11 mouse cellular contexts compared by ENCODE assay signal in the genomic region with DNA sequence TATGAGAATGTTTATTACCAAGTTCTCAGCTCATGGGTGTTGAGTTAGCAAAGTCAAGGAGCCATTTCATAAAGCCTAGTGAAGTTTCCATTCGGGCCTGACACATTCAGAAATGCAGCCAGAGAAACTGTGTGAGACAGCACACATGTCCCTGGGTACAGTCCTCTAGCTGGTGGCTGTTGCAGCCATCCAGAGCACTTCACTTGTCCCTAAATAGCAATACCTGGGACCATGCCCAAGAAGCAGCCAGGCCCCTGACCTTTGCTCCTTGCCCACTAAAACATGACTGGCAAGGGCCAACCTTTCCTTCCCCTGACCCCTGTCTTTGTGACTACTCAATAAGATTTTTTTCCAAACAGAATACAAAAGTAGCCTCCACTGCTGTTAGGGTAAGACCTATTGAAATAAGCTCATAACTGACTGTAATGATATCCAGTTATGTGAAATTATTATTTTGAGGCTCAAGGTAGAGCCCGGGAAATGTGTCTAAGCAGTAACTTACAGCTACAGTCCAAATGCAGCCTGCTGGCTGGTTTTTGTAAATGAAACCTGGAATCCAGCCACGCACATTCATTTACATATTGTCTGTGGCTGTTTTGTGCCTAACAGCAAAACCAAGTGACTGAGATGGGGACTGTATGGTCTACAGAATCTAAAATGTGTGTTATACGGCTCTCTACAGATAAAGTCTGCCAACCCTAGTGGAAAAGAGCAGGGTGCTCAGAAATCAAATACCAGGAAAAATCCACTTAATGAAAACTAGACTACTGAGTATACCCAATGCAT.
DNase-seq lines count a peak whose midpoint lies in the region; ATAC-seq lines count a peak whose summit lies in the region.
"Had no signal": no experiment of that assay in that cellular context is flagged by ENCODE, and none has a peak within 500 bp of the region (broad histone marks: within the 10 kb centered on the region; RNA-seq: fewer than 3 reads in every experiment).

No protein-coding gene starts in this region.

- H3K27ac ChIP-seq in midbrain, embryonic 10.5 days (replicated peaks), result peak overlapping the region; percentile 70; the same call in 1 of the 2 replicates
- H3K27ac ChIP-seq in midbrain, embryonic 11.5 days (ENCODE audit: low read depth, low read length), result no peak overlapping the region
- H3K27ac ChIP-seq: stomach, embryonic 15.5 days had no signal

- no peak overlapping the region for H3K4me3 ChIP-seq in midbrain, embryonic 10.5 days
- H3K4me3 ChIP-seq in midbrain, embryonic 11.5 days (ENCODE audit: low read depth, low read length), result no peak overlapping the region
- H3K4me3 ChIP-seq: stomach, embryonic 15.5 days had no signal

- no peak for ATAC-seq in midbrain, embryonic 11.5 days (ENCODE audit: low FRiP score)

- no peaks in the 10 kb centered on the region for H3K27me3 ChIP-seq in midbrain, embryonic 10.5 days (ENCODE audit: low read depth, poor library complexity, severe bottlenecking)
- no peaks in the 10 kb centered on the region for H3K27me3 ChIP-seq in midbrain, embryonic 11.5 days (ENCODE audit: control insufficient read depth, insufficient read depth, low read length)
- H3K27me3 ChIP-seq: stomach, embryonic 15.5 days had no signal

- peak; percentile 95 for DNase-seq in heart, adult 11 months
- DNase-seq in heart, adult 8-10 months (ENCODE audit: low spot score), result no peak
- DNase-seq in midbrain, embryonic 10.5 days (ENCODE audit: low spot score), result no peak
- DNase-seq in midbrain, embryonic 11.5 days (ENCODE audit: low spot score, missing footprints), result no peak
- DNase-seq in kidney, adult 8-10 months, result peak; percentile 64 to 74
- peak; percentile 55 for DNase-seq in telencephalon, adult 2 months (ENCODE audit: low read depth, low spot score)
- no peak for DNase-seq in adrenal gland, postnatal 36 days
- no peak for DNase-seq in urinary bladder, adult 2 months (ENCODE audit: low spot score)
- DNase-seq: gastrocnemius, postnatal 14 days; lung, postnatal 10 days had no signal

- WGBS in midbrain, embryonic 10.5 days, result 83% methylated on average over 4 of the region's 4 CpGs
- WGBS in midbrain, embryonic 11.5 days, result 80% methylated on average over 4 of the region's 4 CpGs

- peaks cover 91% of the 10 kb centered on the region for H3K4me1 ChIP-seq in midbrain, embryonic 10.5 days
- peaks cover 33% of the 10 kb centered on the region for H3K4me1 ChIP-seq in midbrain, embryonic 11.5 days (ENCODE audit: control insufficient read depth, insufficient read depth, low read length)

- peaks cover 58% of the 10 kb centered on the region for H3K36me3 ChIP-seq in midbrain, embryonic 10.5 days
- 0 out of 2 replicates have a peak, but pooled peaks cover 2% of the 10 kb centered on the region for H3K36me3 ChIP-seq in midbrain, embryonic 11.5 days (ENCODE audit: control insufficient read depth, insufficient read depth, low read length)
- H3K36me3 ChIP-seq: stomach, embryonic 15.5 days had no signal

- no peak overlapping the region for H3K9ac ChIP-seq in midbrain, embryonic 11.5 days (ENCODE audit: low read length)
- H3K9ac ChIP-seq: stomach, embryonic 15.5 days had no signal

- H3K4me2 ChIP-seq in midbrain, embryonic 11.5 days, result no peak overlapping the region
- H3K4me2 ChIP-seq: stomach, embryonic 15.5 days had no signal

- H3K9me3 ChIP-seq in midbrain, embryonic 10.5 days (replicated peaks), result no peaks in the 10 kb centered on the region
- H3K9me3 ChIP-seq in midbrain, embryonic 11.5 days (ENCODE audit: control insufficient read depth, low read length), result no peaks in the 10 kb centered on the region
- H3K9me3 ChIP-seq: stomach, embryonic 15.5 days had no signal

Comparison
In these comparisons a context has a peak if more than half of its experiments do, and no peak if none do; other contexts are left out.
1. DNase-seq: peak in heart, adult 11 months (single experiment), kidney, adult 8-10 months (2 of 2) and telencephalon, adult 2 months (single experiment); none in heart, adult 8-10 months (single experiment), midbrain, embryonic 10.5 days (single experiment), midbrain, embryonic 11.5 days (single experiment), adrenal gland, postnatal 36 days (0 of 2) and urinary bladder, adult 2 months (single experiment).